Mouse (Mus musculus): Measurements from ENCODE around the gene Tsga10. TPM values are rescaled to one million over a fixed set of nuclear protein-coding genes. Genes with fewer than 3 reads are reported as not detected.
"Not testable (repeated sequence)": the region's sequence is repeated elsewhere in the genome, so short reads cannot be mapped to it uniquely, and the experiment has no call there.

Gene Tsga10
- polyA plus RNA-seq, 1 experiment from 2014 or later = 4.2 TPM

GRCm38 (mm10) chr1:37867684-37868322 lies 1.6 kb upstream of the Tsga10 start:
- Histone ChIP-seq H3K27me3 (ENCODE audit: control insufficient read depth, insufficient read depth, low read length) (0 out of 2 replicates have a peak, but pooled peaks cover 4% of the 10 kb centered on the region), H3K27ac (ENCODE audit: low read depth, low read length) (no peak overlapping the region), H3K36me3 (ENCODE audit: control insufficient read depth, insufficient read depth, low read length) (no peaks in the 10 kb centered on the region), H3K4me2 (no peak overlapping the region), H3K9ac (ENCODE audit: low read depth, low read length) (no peak overlapping the region), H3K4me1 (ENCODE audit: control insufficient read depth, insufficient read depth, low read length) (peaks cover 8% of the 10 kb centered on the region), H3K4me3 (ENCODE audit: low read depth, low read length) (no peak overlapping the region), H3K9me3 (replicated peaks; ENCODE audit: control insufficient read depth, low read length) (no peaks in the 10 kb centered on the region)
- ATAC-seq (replicated peaks; ENCODE audit: insufficient number of reproducible peaks, low FRiP score, low TSS enrichment) = no peak
- 61% methylated on average over 10 of the region's 10 CpGs for WGBS (ENCODE audit: insufficient replicate concordance)

- Histone ChIP-seq H3K9me3 (replicated peaks; ENCODE audit: control insufficient read depth, low read length) (no peaks in the 10 kb centered on the region), H3K4me3 (ENCODE audit: low read depth, low read length) (no peak overlapping the region), H3K36me3 (ENCODE audit: control insufficient read depth, insufficient read depth, low read length) (no peaks in the 10 kb centered on the region), H3K9ac (ENCODE audit: low read depth, low read length) (no peak overlapping the region), H3K4me2 (no peak overlapping the region), H3K27ac (ENCODE audit: low read depth, low read length) (no peak overlapping the region), H3K4me1 (ENCODE audit: control insufficient read depth, insufficient read depth, low read length) (peaks cover 5% of the 10 kb centered on the region), H3K27me3 (ENCODE audit: control insufficient read depth, insufficient read depth, low read length) (0 out of 2 replicates have a peak, but pooled peaks cover 4% of the 10 kb centered on the region)
- ATAC-seq (replicated peaks; ENCODE audit: insufficient number of reproducible peaks, low FRiP score, low TSS enrichment) = no peak
- 76% methylated on average over 1 of the region's 1 CpGs for WGBS (ENCODE audit: insufficient replicate concordance)
Measured at GRCm38 (mm10) chr1:37867056-37867455, 827 bp upstream of the Tsga10 start.

- no peak for ATAC-seq (replicated peaks; ENCODE audit: insufficient number of reproducible peaks, low FRiP score, low TSS enrichment)
- peak overlapping the region; percentile 84 for H3K27ac ChIP-seq (ENCODE audit: low read depth, low read length)
- H3K9me3 ChIP-seq (replicated peaks; ENCODE audit: control insufficient read depth, low read length) = no peaks in the 10 kb centered on the region
- no peaks in the 10 kb centered on the region for H3K4me1 ChIP-seq (ENCODE audit: control insufficient read depth, insufficient read depth, low read length)
- 12% methylated on average over 23 of the region's 23 CpGs for WGBS (ENCODE audit: insufficient replicate concordance)
- 0 out of 2 replicates have a peak, but pooled peaks cover 4% of the 10 kb centered on the region for H3K27me3 ChIP-seq (ENCODE audit: control insufficient read depth, insufficient read depth, low read length)
- H3K4me2 ChIP-seq = peak overlapping the region; percentile 87
- peak overlapping the region; percentile 76 for H3K9ac ChIP-seq (ENCODE audit: low read depth, low read length)
- H3K4me3 ChIP-seq (ENCODE audit: low read depth, low read length) = peak overlapping the region; percentile 72
- no peaks in the 10 kb centered on the region for H3K36me3 ChIP-seq (ENCODE audit: control insufficient read depth, insufficient read depth, low read length)
Measured at GRCm38 (mm10) chr1:37865401-37866215, 621 bp downstream of the Tsga10 start.

DNA sequence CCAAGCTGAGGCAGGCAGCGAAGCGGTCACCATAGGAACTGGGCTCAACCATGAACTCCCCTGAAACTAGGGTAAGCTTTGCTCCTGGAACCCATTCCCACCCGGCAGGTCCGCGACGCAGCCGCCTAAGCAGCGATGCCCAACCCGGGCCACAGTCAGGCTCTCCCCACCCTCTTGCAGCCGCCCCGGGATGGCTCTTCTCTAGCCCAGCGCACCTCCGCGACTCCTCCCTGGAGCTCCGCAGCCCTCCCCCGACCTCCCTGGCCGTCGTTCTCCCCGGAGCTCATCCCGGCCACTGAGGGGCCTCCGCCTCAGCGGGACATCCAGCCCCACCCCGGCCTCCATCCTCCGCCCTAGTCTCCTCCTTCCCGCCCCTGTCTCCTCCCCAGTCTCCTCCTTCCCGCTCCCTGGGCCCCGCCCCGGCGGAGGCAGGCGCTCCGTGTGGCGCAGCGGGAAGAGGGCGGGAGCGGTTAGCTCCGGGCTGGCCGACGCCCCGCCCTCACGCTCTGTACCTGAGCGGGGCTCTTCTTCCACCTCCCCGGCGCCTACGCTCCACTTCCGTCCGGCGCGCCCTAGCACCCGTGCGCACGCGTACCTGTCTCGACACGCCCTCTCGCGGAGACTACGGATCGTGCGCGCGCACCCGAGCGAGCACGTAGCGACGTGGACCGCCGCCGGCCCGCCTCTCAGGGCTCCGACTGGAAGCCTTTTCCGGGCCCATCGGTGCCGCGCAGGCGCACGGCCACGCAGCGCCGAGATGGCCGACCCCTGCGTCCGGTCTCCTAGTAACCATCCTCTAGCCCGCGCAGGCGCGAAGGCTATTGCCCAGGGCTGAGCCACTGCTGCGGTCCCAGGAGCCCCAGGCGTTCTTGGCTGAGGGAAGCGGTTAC lies 1.5 kb downstream of the Tsga10 start:
- peak overlapping the region; percentile 87 for H3K4me2 ChIP-seq
- H3K4me1 ChIP-seq (ENCODE audit: control insufficient read depth, insufficient read depth, low read length) = no peaks in the 10 kb centered on the region
- H3K9ac ChIP-seq (ENCODE audit: low read depth, low read length) = peak overlapping the region; percentile 76
- no peaks in the 10 kb centered on the region for H3K9me3 ChIP-seq (replicated peaks; ENCODE audit: control insufficient read depth, low read length)
- WGBS (ENCODE audit: insufficient replicate concordance) = 2% methylated on average over 87 of the region's 90 CpGs
- peak overlapping the region; percentile 85 for H3K27ac ChIP-seq (ENCODE audit: low read depth, low read length)
- ATAC-seq (replicated peaks; ENCODE audit: insufficient number of reproducible peaks, low FRiP score, low TSS enrichment) = peak; percentile 99
- H3K4me3 ChIP-seq (ENCODE audit: low read depth, low read length) = peak overlapping the region; percentile 72
- no peaks in the 10 kb centered on the region for H3K36me3 ChIP-seq (ENCODE audit: control insufficient read depth, insufficient read depth, low read length)
- H3K27me3 ChIP-seq (ENCODE audit: control insufficient read depth, insufficient read depth, low read length) = 0 out of 2 replicates have a peak, but pooled peaks cover 4% of the 10 kb centered on the region

GRCm38 (mm10) chr1:37850696-37851095 lies 15.5 kb downstream of the Tsga10 start:
- ATAC-seq (replicated peaks; ENCODE audit: insufficient number of reproducible peaks, low FRiP score, low TSS enrichment) = no peak

DNA sequence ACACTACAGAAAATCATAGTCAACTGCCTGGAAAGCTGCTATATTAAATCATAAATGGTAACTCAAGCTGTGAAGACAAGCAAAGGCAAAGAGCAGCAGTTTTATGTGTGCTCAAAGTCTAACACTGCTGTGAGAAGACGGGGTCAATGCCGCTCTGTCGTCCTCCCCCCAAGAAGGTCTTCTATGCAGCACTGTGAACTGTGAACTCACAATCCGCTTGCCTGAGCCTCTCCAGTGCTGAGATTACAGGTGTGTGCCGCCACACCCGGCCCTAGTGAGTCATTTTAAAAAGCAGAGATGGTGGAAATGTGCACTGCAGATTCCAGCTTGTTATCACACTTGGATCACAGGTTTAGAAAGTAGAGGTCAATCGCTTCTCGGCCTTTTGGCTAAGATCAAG lies 19.4 kb downstream of the Tsga10 start:
- H3K27me3 ChIP-seq (ENCODE audit: control insufficient read depth, insufficient read depth, low read length) = no peaks in the 10 kb centered on the region
- no peak overlapping the region for H3K4me2 ChIP-seq
- H3K4me3 ChIP-seq (ENCODE audit: low read depth, low read length) = no peak overlapping the region
- H3K9ac ChIP-seq (ENCODE audit: low read depth, low read length) = no peak overlapping the region
- no peaks in the 10 kb centered on the region for H3K9me3 ChIP-seq (replicated peaks; ENCODE audit: control insufficient read depth, low read length)
- ATAC-seq (replicated peaks; ENCODE audit: insufficient number of reproducible peaks, low FRiP score, low TSS enrichment) = no peak
- WGBS (ENCODE audit: insufficient replicate concordance) = 72% methylated on average over 8 of the region's 8 CpGs
- no peaks in the 10 kb centered on the region for H3K36me3 ChIP-seq (ENCODE audit: control insufficient read depth, insufficient read depth, low read length)
- H3K27ac ChIP-seq (ENCODE audit: low read depth, low read length) = no peak overlapping the region
- no peaks in the 10 kb centered on the region for H3K4me1 ChIP-seq (ENCODE audit: control insufficient read depth, insufficient read depth, low read length)

More at GRCm38 (mm10) chr1:37850696-37851095, 15.5 kb downstream of the Tsga10 start:
- no peaks in the 10 kb centered on the region for H3K4me1 ChIP-seq (ENCODE audit: control insufficient read depth, insufficient read depth, low read length)
- no peaks in the 10 kb centered on the region for H3K36me3 ChIP-seq (ENCODE audit: control insufficient read depth, insufficient read depth, low read length)
- no peaks in the 10 kb centered on the region for H3K27me3 ChIP-seq (ENCODE audit: control insufficient read depth, insufficient read depth, low read length)
- no peak overlapping the region for H3K27ac ChIP-seq (ENCODE audit: low read depth, low read length)
- H3K9me3 ChIP-seq (replicated peaks; ENCODE audit: control insufficient read depth, low read length) = no peaks in the 10 kb centered on the region
- H3K4me2 ChIP-seq = no peak overlapping the region
- no peak overlapping the region for H3K4me3 ChIP-seq (ENCODE audit: low read depth, low read length)
- H3K9ac ChIP-seq (ENCODE audit: low read depth, low read length) = no peak overlapping the region
- 31% methylated on average over 2 of the region's 2 CpGs for WGBS (ENCODE audit: insufficient replicate concordance)

DNA sequence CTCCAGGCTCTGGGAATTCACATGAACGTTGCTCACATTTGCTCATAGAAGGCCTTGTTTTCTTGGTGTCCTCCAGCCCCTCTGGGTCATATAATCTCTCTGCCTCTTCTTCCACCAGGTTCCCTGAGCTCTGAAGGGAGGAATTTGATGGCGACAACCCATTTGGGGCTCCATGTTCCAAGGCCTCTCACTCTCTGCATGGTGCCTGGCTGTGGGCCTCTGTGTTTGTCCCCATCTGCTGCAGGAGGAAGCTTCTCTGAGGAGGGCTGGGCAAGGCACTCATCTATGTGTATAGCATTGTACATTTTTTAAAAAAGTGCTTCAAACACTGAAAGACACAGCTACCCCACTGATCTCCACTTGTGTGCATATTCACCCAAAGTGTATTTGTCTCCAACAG lies 34.5 kb downstream of the Tsga10 start:
- no peaks in the 10 kb centered on the region for H3K4me1 ChIP-seq (ENCODE audit: control insufficient read depth, insufficient read depth, low read length)
- no peaks in the 10 kb centered on the region for H3K27me3 ChIP-seq (ENCODE audit: control insufficient read depth, insufficient read depth, low read length)
- H3K27ac ChIP-seq (ENCODE audit: low read depth, low read length) = no peak overlapping the region
- no peaks in the 10 kb centered on the region for H3K9me3 ChIP-seq (replicated peaks; ENCODE audit: control insufficient read depth, low read length)
- ATAC-seq (replicated peaks; ENCODE audit: insufficient number of reproducible peaks, low FRiP score, low TSS enrichment) = no peak
- H3K36me3 ChIP-seq (ENCODE audit: control insufficient read depth, insufficient read depth, low read length) = peaks cover 4% of the 10 kb centered on the region
- H3K4me3 ChIP-seq (ENCODE audit: low read depth, low read length) = no peak overlapping the region
- H3K4me2 ChIP-seq = no peak overlapping the region
- WGBS (ENCODE audit: insufficient replicate concordance) = 53% methylated on average over 2 of the region's 2 CpGs
- no peak overlapping the region for H3K9ac ChIP-seq (ENCODE audit: low read depth, low read length)

GRCm38 (mm10) chr1:37802291-37802690 lies 63.9 kb downstream of the Tsga10 start:
- H3K27ac ChIP-seq (ENCODE audit: low read depth, low read length); ATAC-seq (replicated peaks; ENCODE audit: insufficient number of reproducible peaks, low FRiP score, low TSS enrichment); H3K4me1 ChIP-seq (ENCODE audit: control insufficient read depth, insufficient read depth, low read length); H3K4me3 ChIP-seq (ENCODE audit: low read depth, low read length); H3K9ac ChIP-seq (ENCODE audit: low read depth, low read length); H3K36me3 ChIP-seq (ENCODE audit: control insufficient read depth, insufficient read depth, low read length); H3K9me3 ChIP-seq (replicated peaks; ENCODE audit: control insufficient read depth, low read length); H3K4me2 ChIP-seq; H3K27me3 ChIP-seq (ENCODE audit: control insufficient read depth, insufficient read depth, low read length): not testable (repeated sequence)
- 62% methylated on average over 1 of the region's 1 CpGs for WGBS (ENCODE audit: insufficient replicate concordance)

All from heart, embryonic 11.5 days (tissue).